Mouse (Mus musculus) midbrain, embryonic 16.5 days (tissue): ENCODE measurements around the gene Fancc. TPM values are rescaled to one million over a fixed set of nuclear protein-coding genes. Genes with fewer than 3 reads are reported as not detected.

ENCODE experiments used
- ATAC-seq: fragments of 200-750 bp; cut with Nextera tagmentation; 2 replicates; pipeline ENCODE4 v1.8.0; 2017; ENCODE audit warnings: moderate TSS enrichment
- H3K27ac ChIP-seq: fragments of 300-500 bp; sonication (generic); 2 replicates; pipeline ENCODE4 v1.5.1; 2014; ENCODE audit warnings: mild to moderate bottlenecking, low read length, mixed read lengths
- H3K27me3 ChIP-seq: fragments of 300-500 bp; sonication (generic); 2 replicates; pipeline ENCODE4 v1.6.1; 2014; ENCODE audit warnings: low read depth, low read length, mixed read lengths; ENCODE audit not compliant: control insufficient read depth, insufficient read depth
- H3K36me3 ChIP-seq: fragments of 300-500 bp; sonication (generic); 2 replicates; pipeline ENCODE4 v1.6.1; 2014; ENCODE audit warnings: mild to moderate bottlenecking, low read length, moderate library complexity, mixed read lengths; ENCODE audit not compliant: control insufficient read depth, insufficient read depth
- H3K4me1 ChIP-seq: fragments of 300-500 bp; sonication (generic); 2 replicates; pipeline ENCODE4 v1.6.1; 2014; ENCODE audit warnings: mild to moderate bottlenecking, low read length, mixed read lengths; ENCODE audit not compliant: control insufficient read depth, insufficient read depth
- H3K4me2 ChIP-seq: fragments of 300-500 bp; sonication (generic); 2 replicates; pipeline ENCODE4 v1.6.1; 2014; ENCODE audit warnings: mild to moderate bottlenecking, low read length, mixed read lengths
- H3K4me3 ChIP-seq: fragments of 300-500 bp; sonication (generic); 2 replicates; pipeline ENCODE4 v1.5.1; 2014; ENCODE audit warnings: low read depth, mild to moderate bottlenecking, low read length, moderate library complexity, mixed read lengths
- H3K9ac ChIP-seq: fragments of 300-500 bp; sonication (generic); 2 replicates; pipeline ENCODE4 v1.6.1; 2014; ENCODE audit warnings: low read depth, low read length, mixed read lengths
- H3K9me3 ChIP-seq: fragments of 300-500 bp; sonication (generic); replicated peaks from 2 replicates; pipeline ENCODE4 v1.6.1; 2014; ENCODE audit warnings: mild to moderate bottlenecking, low read length, mixed read lengths; ENCODE audit not compliant: control insufficient read depth, poor library complexity, severe bottlenecking
- WGBS: fragments of 180-500 bp; shearing (Covaris S2); extraction: QIAGEN DNeasy Blood & Tissue Kit; methylation state at CpG from one replicate; pipeline ENCODE4 v1.1.7; 2014; 5-methylcytosine and 5-hydroxymethylcytosine counted together
- polyA plus RNA-seq: library from polyadenylated mRNA; unstranded; fragments of >200 nt; fragmentation: Nextera tagmentation; extraction: Ambion mirVana; gene quantifications from 2 replicates; pipeline ENCODE4 v1.2.1, GENCODE M21; 2015

Gene Fancc
- polyA plus RNA-seq, 1 experiment from 2014 or later: 14.2 TPM

DNA sequence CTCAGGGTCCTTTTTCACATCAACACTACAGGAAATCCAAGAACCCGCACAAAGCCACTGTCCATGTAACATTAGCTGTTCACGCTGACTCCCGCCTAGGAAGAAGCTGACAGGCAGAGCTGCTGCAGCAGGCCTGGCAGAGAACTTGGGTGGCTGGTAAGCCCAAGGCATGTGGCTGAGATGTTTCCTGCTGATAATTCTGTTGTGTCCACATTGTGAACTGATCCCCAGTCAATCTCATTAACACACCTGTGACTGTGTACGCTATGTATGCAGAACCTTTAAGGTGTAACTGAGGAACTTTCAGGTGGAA, 182.5 kb downstream of the Fancc start:
- Histone ChIP-seq H3K27ac (no peak overlapping the region), H3K9ac (no peak overlapping the region), H3K4me3 (no peak overlapping the region), H3K4me2 (no peak overlapping the region), H3K36me3 (no peaks in the 10 kb centered on the region), H3K27me3 (no peaks in the 10 kb centered on the region), H3K4me1 (no peaks in the 10 kb centered on the region), H3K9me3 (no peaks in the 10 kb centered on the region)
- WGBS: 88% methylated on average over 4 of the region's 4 CpGs
- ATAC-seq: no peak

DNA sequence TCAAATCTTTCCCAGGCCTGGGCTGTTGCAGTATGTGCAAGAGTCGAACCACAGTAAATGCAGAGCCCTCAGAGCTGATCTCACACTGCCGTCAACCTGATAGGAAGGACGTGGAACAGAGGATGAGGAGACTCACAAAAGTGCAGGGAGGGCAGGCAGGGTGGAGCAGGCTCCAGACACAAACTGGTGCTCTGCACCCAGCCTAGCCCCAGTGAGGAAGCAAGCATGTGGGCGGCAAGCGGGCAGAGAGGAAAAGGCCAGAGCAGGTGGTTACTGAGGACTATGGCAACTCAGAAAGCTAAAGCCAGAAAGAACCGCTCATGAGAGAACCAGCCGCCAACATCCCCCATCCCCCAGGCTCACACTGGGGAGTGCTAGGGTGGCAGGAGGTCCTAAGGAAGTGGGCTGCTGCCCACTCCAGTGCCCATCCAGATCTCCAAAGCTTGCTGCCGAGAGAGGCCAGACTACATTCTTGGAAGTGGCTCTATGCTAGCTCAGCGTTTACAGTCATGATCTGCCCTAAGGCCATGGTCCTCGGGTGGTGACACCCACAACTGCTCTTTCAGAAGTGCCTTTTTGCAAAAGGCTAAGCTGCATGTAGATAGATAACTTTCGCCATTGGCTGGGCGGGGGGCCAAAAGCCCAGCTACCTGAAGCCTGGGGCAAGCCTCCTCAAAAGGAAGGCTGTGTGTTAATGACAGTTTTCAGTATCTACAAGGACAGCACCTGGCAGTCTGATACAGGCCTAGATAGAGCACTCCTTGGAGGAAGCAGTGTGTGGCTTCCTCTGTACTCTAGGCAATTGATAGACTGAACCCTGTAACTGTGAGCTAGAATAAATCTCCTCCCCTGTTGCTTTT, 183.1 kb downstream of the Fancc start:
- Histone ChIP-seq H3K27ac (no peak overlapping the region), H3K27me3 (no peaks in the 10 kb centered on the region), H3K9me3 (no peaks in the 10 kb centered on the region), H3K4me1 (no peaks in the 10 kb centered on the region), H3K36me3 (no peaks in the 10 kb centered on the region), H3K4me2 (no peak overlapping the region), H3K4me3 (no peak overlapping the region), H3K9ac (no peak overlapping the region)
- ATAC-seq: no peak
- WGBS: 89% methylated on average over 12 of the region's 12 CpGs

DNA sequence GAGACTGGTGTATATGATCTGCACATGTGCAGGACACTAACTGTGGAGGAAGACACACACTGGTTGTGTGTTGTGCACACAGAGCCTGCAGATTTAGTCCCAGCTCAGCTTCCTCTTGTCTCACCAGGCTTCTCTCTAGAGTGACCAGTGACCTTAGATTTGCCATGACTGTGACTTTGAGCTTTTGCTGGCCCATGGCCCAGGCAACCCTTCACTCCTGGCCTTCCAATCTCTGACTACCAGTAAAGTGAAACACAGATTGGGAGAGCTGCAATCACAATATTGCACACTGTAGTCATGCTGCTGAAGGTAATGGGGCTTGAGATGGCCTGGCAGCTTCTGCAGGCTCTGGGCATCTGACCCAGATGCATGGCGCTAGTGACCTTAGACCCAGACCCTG, 183.8 kb downstream of the Fancc start:
- ATAC-seq: no peak
- H3K36me3 ChIP-seq: no peaks in the 10 kb centered on the region
- H3K27ac ChIP-seq: no peak overlapping the region
- 100% methylated on average over 1 of the region's 1 CpGs for WGBS
- H3K9me3 ChIP-seq: no peaks in the 10 kb centered on the region
- H3K9ac ChIP-seq: no peak overlapping the region
- H3K27me3 ChIP-seq: no peaks in the 10 kb centered on the region
- no peak overlapping the region for H3K4me3 ChIP-seq
- H3K4me2 ChIP-seq: no peak overlapping the region
- H3K4me1 ChIP-seq: no peaks in the 10 kb centered on the region

DNA sequence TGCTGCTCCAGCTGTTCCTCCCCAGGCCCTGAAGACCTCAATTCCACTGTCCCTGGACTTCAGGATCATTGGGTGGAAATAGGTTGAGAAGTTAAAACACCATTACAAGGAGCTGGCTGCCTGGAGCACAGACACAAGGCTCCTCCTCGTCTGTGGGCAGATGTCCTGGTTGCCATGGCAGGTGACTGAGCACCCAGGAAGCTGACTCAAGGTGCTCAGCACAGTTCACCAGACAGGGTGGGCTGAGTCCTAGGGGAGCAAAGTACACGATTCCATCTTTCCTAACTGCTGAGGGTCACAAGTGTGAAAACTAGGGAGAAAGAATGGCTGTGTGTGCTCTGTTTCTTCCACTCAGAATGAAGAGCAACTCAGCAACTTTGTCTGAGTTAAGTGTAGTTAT, 185.9 kb downstream of the Fancc start:
- Histone ChIP-seq H3K4me3 (no peak overlapping the region), H3K9me3 (no peaks in the 10 kb centered on the region), H3K4me1 (no peaks in the 10 kb centered on the region), H3K36me3 (no peaks in the 10 kb centered on the region), H3K4me2 (no peak overlapping the region), H3K9ac (no peak overlapping the region), H3K27ac (no peak overlapping the region), H3K27me3 (no peaks in the 10 kb centered on the region)
- ATAC-seq: no peak
- 76% methylated on average over 2 of the region's 2 CpGs for WGBS

DNA sequence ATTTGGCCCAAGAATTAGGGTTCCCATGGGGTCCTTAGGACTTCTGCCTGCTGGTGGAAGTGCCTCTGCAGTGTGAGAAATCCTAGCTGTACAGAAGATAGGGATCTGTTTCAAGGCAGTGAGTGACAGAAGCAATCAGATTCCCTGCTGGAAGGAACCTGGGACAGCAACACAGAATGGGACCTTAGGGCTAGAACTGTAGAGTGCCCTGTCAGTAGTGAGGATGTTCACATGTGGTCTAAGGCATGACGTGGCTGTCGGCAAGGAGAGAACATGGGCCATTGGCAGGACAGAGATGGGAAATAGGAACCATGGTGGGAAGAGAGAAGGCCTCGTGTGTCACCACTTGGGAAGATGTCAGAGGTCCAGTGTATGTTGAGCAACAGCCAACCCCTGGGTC, 187.5 kb downstream of the Fancc start:
- H3K9ac ChIP-seq: no peak overlapping the region
- no peak overlapping the region for H3K4me3 ChIP-seq
- no peaks in the 10 kb centered on the region for H3K27me3 ChIP-seq
- H3K9me3 ChIP-seq: no peaks in the 10 kb centered on the region
- no peak for ATAC-seq
- H3K4me2 ChIP-seq: no peak overlapping the region
- WGBS: 92% methylated on average over 3 of the region's 3 CpGs
- H3K4me1 ChIP-seq: no peaks in the 10 kb centered on the region
- no peaks in the 10 kb centered on the region for H3K36me3 ChIP-seq
- no peak overlapping the region for H3K27ac ChIP-seq

DNA sequence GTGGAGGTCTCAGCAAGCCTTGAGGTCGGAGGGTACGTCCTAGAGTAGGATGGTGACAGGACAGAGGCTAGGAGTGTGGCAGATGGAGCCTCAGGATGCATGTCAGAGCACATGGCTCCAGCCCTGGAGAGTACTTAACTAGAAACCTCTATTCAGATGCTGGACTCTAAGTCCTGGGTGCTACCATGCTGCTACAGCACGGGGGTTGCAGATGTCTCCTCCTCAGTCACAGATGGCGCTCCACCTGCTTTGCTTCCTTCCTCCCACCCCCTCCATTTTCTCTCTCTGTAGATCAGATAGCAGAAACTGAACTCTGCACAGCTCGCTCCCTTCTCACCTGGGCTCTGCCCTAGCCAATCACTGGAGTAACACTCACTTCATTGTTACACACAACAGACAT, 190.3 kb downstream of the Fancc start:
- Histone ChIP-seq H3K9ac (no peak overlapping the region), H3K4me1 (peaks cover 1% of the 10 kb centered on the region; the same call in 1 of the 2 replicates), H3K27me3 (no peaks in the 10 kb centered on the region), H3K4me3 (no peak overlapping the region), H3K9me3 (no peaks in the 10 kb centered on the region), H3K27ac (no peak overlapping the region), H3K4me2 (no peak overlapping the region), H3K36me3 (no peaks in the 10 kb centered on the region)
- 89% methylated on average over 5 of the region's 5 CpGs for WGBS
- ATAC-seq: no peak

DNA sequence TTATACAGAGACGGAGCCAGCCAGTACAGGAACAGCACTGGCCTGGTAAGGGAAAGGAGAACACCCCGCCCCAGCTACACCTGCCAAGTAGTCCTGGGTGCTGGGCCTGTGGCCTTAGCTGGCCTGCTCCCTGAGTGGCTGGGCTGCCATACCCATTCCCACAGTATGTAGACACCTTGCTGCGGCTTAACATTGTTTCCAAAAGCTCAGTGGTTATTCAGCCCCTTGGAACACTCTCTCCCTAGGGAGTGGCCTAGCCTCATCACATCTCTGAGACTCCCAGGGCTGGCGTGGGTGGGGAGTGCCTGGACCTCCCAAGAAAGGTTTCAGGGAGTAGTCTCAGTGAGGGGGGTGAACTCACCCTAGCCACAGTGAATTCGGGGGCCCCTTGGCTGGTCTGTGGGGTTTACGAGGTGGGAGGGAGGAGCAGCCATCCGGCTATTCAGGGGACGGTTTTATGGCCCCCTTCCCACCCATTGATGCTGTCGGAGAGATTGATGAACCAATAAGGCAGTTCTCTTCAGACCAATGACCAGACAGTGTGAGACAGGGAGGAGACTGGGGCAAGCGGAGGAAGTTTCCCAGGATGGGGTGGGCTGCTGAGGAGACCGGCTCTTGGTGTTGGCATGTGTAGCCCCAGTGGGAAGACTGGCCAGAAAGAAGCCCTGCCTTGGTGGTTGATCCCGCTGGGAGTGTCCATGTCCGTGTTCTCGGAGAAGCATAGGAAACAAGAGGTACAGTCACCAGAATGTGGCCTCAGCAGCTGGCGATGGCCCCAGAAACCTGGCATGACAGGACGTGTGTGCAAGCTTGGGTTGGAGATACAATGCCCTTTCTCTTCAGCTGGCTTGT, 191.7 kb downstream of the Fancc start:
- H3K9ac ChIP-seq: no peak overlapping the region; the same call in 1 of the 2 replicates
- whole genome bisulfite sequencing: 73% methylated on average over 16 of the region's 16 CpGs

DNA sequence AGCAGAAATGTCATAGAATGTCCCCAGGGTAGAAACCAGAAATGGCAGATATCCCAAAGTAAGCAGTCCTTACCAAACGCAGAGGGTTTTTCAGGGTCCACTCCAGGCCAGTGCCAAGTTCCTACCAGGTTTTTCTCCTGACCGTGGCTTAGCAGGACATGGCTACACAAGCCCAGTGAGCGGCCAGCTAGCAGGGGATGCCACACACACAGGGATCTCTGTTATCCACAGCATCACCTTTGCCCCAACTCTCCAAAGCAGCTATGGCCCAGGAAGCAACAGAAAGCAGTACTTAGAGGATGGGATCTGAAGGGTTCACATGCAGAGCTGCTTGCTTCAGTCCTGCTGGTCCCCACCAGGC, 192.3 kb downstream of the Fancc start:
- no peak for ATAC-seq
- H3K4me3 ChIP-seq: no peak overlapping the region
- 0 out of 2 replicates have a peak, but pooled peaks cover 6% of the 10 kb centered on the region for H3K36me3 ChIP-seq
- WGBS: 45% methylated on average over 3 of the region's 3 CpGs
- H3K9me3 ChIP-seq: no peaks in the 10 kb centered on the region
- no peak overlapping the region; the same call in 1 of the 2 replicates for H3K9ac ChIP-seq
- H3K4me2 ChIP-seq: no peak overlapping the region
- H3K4me1 ChIP-seq: peaks cover 4% of the 10 kb centered on the region; the same call in 1 of the 2 replicates
- no peak overlapping the region for H3K27ac ChIP-seq
- H3K27me3 ChIP-seq: no peaks in the 10 kb centered on the region

More for the DNA sequence above, 191.7 kb downstream of the Fancc start:
- Histone ChIP-seq H3K4me1 (peaks cover 4% of the 10 kb centered on the region; the same call in 1 of the 2 replicates), H3K27ac (no peak overlapping the region), H3K27me3 (no peaks in the 10 kb centered on the region), H3K36me3 (0 out of 2 replicates have a peak, but pooled peaks cover 6% of the 10 kb centered on the region), H3K4me2 (no peak overlapping the region), H3K4me3 (no peak overlapping the region), H3K9me3 (no peaks in the 10 kb centered on the region)
- ATAC-seq: no peak
